Mouse (Mus musculus) CH12.LX (cell line): ENCODE data around the gene Afdn. TPM values are rescaled to one million over a fixed set of nuclear protein-coding genes. Genes with fewer than 3 reads are reported as not detected.

ENCODE experiments used
- DNase-seq: peaks from one replicate; pipeline ENCODE4 v3.0.0-alpha.2; 2013; ENCODE audit errors: extremely low read depth
- H3K27ac ChIP-seq: 2 replicates; pipeline ENCODE4 v1.5.1; 2012; ENCODE audit warnings: low read depth, mild to moderate bottlenecking, control low read depth, moderate library complexity; ENCODE audit not compliant: insufficient read depth
- H3K27me3 ChIP-seq: replicated peaks from 2 replicates; pipeline ENCODE3; 2012; ENCODE audit warnings: inconsistent platforms
- H3K36me3 ChIP-seq, 2 experiments: replicated peaks in 1 of 2; 2 replicates each; pipeline versions ENCODE3 to v1.6.1; 2012; ENCODE audit warnings: inconsistent platforms in 1 of 2, low read length in 1 of 2, mild to moderate bottlenecking in 1 of 2, mixed read lengths in 1 of 2, moderate library complexity in 1 of 2; ENCODE audit not compliant: control insufficient read depth in 1 of 2, insufficient read depth in 1 of 2
- H3K4me1 ChIP-seq, 2 experiments: 2 replicates each; pipeline ENCODE4 v1.6.1; 2012; ENCODE audit warnings: inconsistent platforms in 1 of 2, moderate library complexity in 1 of 2; ENCODE audit not compliant: insufficient read depth in 2 of 2, control insufficient read depth in 1 of 2
- H3K4me2 ChIP-seq: 2 replicates; pipeline ENCODE4 v1.6.1; 2012; ENCODE audit warnings: low read depth, mild to moderate bottlenecking, control low read depth; ENCODE audit not compliant: poor library complexity, insufficient read depth, severe bottlenecking
- H3K4me3 ChIP-seq, 3 experiments: fragments of 150-350 bp in 1 of 3; sonication (generic) in 1 of 3; replicated peaks in 1 of 3; 2 replicates each; pipeline versions ENCODE3 to v1.5.1; 2011 to 2012; ENCODE audit warnings: low read depth in 2 of 3, low read length in 2 of 3, mild to moderate bottlenecking in 2 of 3, moderate library complexity in 2 of 3, control low read depth in 1 of 3, improper control_type of control experiment in 1 of 3, inconsistent platforms in 1 of 3, mixed read lengths in 1 of 3; ENCODE audit not compliant: poor library complexity in 1 of 3
- H3K79me2 ChIP-seq: replicated peaks from 2 replicates; pipeline ENCODE4 v1.6.1; 2012; ENCODE audit warnings: mild to moderate bottlenecking, moderate library complexity; ENCODE audit not compliant: control insufficient read depth, poor library complexity, insufficient read depth, severe bottlenecking; ENCODE audit errors: extremely low read depth
- H3K9ac ChIP-seq: 2 replicates; pipeline ENCODE4 v1.6.1; 2012; ENCODE audit warnings: low read depth, mild to moderate bottlenecking, control low read depth, moderate library complexity; ENCODE audit not compliant: insufficient read depth
- H3K9me3 ChIP-seq: replicated peaks from 2 replicates; pipeline ENCODE3; 2012; ENCODE audit warnings: low read length, inconsistent platforms, mixed read lengths
- BHLHE40 ChIP-seq: IDR thresholded peaks from 2 replicates; pipeline ENCODE4 v1.6.1; 2011; ENCODE audit warnings: mild to moderate bottlenecking, low read depth, low read length, improper control_type of control experiment
- CHD2 ChIP-seq: IDR thresholded peaks from 2 replicates; pipeline ENCODE4 v1.6.1; 2011; ENCODE audit warnings: low read length, improper control_type of control experiment
- CTCF ChIP-seq, 2 experiments: IDR thresholded peaks in 1 of 2; conservative IDR thresholded peaks in 1 of 2; 2 replicates each; pipeline ENCODE4 v1.5.1; 2011 to 2012; ENCODE audit warnings: low read depth in 2 of 2, low read length in 2 of 2, improper control_type of control experiment in 1 of 2, inconsistent platforms in 1 of 2, mild to moderate bottlenecking in 1 of 2, moderate library complexity in 1 of 2
- E2F4 ChIP-seq: IDR thresholded peaks from 2 replicates; pipeline ENCODE4 v1.6.1; 2011; ENCODE audit warnings: low read depth, low read length, improper control_type of control experiment; ENCODE audit not compliant: insufficient replicate concordance
- ELF1 ChIP-seq: IDR thresholded peaks from 2 replicates; pipeline ENCODE4 v1.6.1; 2014; ENCODE audit warnings: low read depth, mild to moderate bottlenecking, inconsistent platforms, low read length, improper control_type of control experiment
- ETS1 ChIP-seq: conservative IDR thresholded peaks from 2 replicates; pipeline ENCODE4 v1.6.1; 2012; ENCODE audit warnings: low read depth, mild to moderate bottlenecking, inconsistent platforms, low read length, improper control_type of control experiment, moderate library complexity
- HCFC1 ChIP-seq: IDR thresholded peaks from 2 replicates; pipeline ENCODE4 v1.6.1; 2012; ENCODE audit warnings: low read depth, mild to moderate bottlenecking, inconsistent platforms, low read length, improper control_type of control experiment
- JUN ChIP-seq: IDR thresholded peaks from 2 replicates; pipeline ENCODE4 v1.6.1; 2011; ENCODE audit warnings: low read depth, mild to moderate bottlenecking, low read length, improper control_type of control experiment, moderate library complexity; ENCODE audit not compliant: insufficient read depth
- KAT2A ChIP-seq: IDR thresholded peaks from 2 replicates; pipeline ENCODE4 v1.6.1; 2012; ENCODE audit warnings: low read length, improper control_type of control experiment, inconsistent platforms; ENCODE audit not compliant: insufficient replicate concordance
- MAZ ChIP-seq: IDR thresholded peaks from 2 replicates; pipeline ENCODE4 v1.6.1; 2012; ENCODE audit warnings: low read depth, mild to moderate bottlenecking, inconsistent platforms, low read length, improper control_type of control experiment, moderate library complexity
- NRF1 ChIP-seq: IDR thresholded peaks from 2 replicates; pipeline ENCODE4 v1.6.1; 2014; ENCODE audit warnings: low read depth, mild to moderate bottlenecking, inconsistent platforms, low read length, improper control_type of control experiment, moderate library complexity
- PAX5 ChIP-seq: IDR thresholded peaks from 2 replicates; pipeline ENCODE4 v1.6.1; 2012; ENCODE audit warnings: low read length, inconsistent platforms, mixed read lengths
- POLR2A ChIP-seq: IDR thresholded peaks from 2 replicates; pipeline ENCODE4 v1.6.1; 2011; ENCODE audit warnings: low read depth, mild to moderate bottlenecking, improper control_type of control experiment, low read length
- POLR2AphosphoS2 ChIP-seq: IDR thresholded peaks from 2 replicates; pipeline ENCODE4 v1.6.1; 2011; ENCODE audit warnings: low read depth, low read length, improper control_type of control experiment
- RAD21 ChIP-seq: IDR thresholded peaks from 2 replicates; pipeline ENCODE4 v1.6.1; 2011; ENCODE audit warnings: low read depth, mild to moderate bottlenecking, low read length, improper control_type of control experiment, moderate library complexity
- SIN3A ChIP-seq: IDR thresholded peaks from 2 replicates; pipeline ENCODE4 v1.6.1; 2012; ENCODE audit warnings: low read length, improper control_type of control experiment, inconsistent platforms
- SMC3 ChIP-seq: IDR thresholded peaks from 2 replicates; pipeline ENCODE4 v1.6.1; 2011; ENCODE audit warnings: low read depth, low read length, improper control_type of control experiment
- TBP ChIP-seq: conservative IDR thresholded peaks from 2 replicates; pipeline ENCODE4 v1.6.1; 2011; ENCODE audit warnings: low read depth, low read length, improper control_type of control experiment
- TCF12 ChIP-seq: IDR thresholded peaks from 2 replicates; pipeline ENCODE4 v1.6.1; 2014; ENCODE audit warnings: low read depth, mild to moderate bottlenecking, inconsistent platforms, low read length, improper control_type of control experiment
- USF1 ChIP-seq: IDR thresholded peaks from 2 replicates; pipeline ENCODE4 v1.6.1; 2014; ENCODE audit warnings: low read depth, mild to moderate bottlenecking, inconsistent platforms, low read length, improper control_type of control experiment
- ZC3H11A ChIP-seq: IDR thresholded peaks from 2 replicates; pipeline ENCODE4 v1.6.1; 2012; ENCODE audit warnings: low read depth, mild to moderate bottlenecking, inconsistent platforms, low read length, improper control_type of control experiment
- ZKSCAN1 ChIP-seq: IDR thresholded peaks from 2 replicates; pipeline ENCODE4 v1.6.1; 2012; ENCODE audit warnings: low read depth, inconsistent platforms, low read length, improper control_type of control experiment, borderline replicate concordance
- ZMIZ1 ChIP-seq: IDR thresholded peaks from 2 replicates; pipeline ENCODE4 v1.6.1; 2012; ENCODE audit warnings: low read depth, mild to moderate bottlenecking, inconsistent platforms, low read length, improper control_type of control experiment
- dilution Hi-C: fragments of 300-500 bp; cut with MboI; formaldehyde crosslinking; loops from 2 replicates; pipeline ENCODE4 v1.14.3; 2020; ENCODE audit warnings: low sequenced_read_pairs; ENCODE audit not compliant: extremely low pct_unique_long_range_greater_than_20kb, extremely low pct_ligation_motif_present
- in situ Hi-C: fragments of 300-500 bp; cut with MboI; formaldehyde crosslinking; loops from 3 replicates; pipeline ENCODE4 v1.14.3; 2019; ENCODE audit warnings: low sequenced_read_pairs, low pct_ligation_motif_present, low pct_unique_long_range_greater_than_20kb, mixed read lengths
- polyA plus RNA-seq: library from polyadenylated mRNA; unstranded; fragments of >175 nt; gene quantifications from 2 replicates; pipeline ENCODE4 v1.2.1, GENCODE M21; 2012; ENCODE audit warnings: low read depth; ENCODE audit not compliant: insufficient read length
- total RNA-seq, 2 experiments: library from RNA; depleted of rRNA; stranded (reverse); fragments of 300-350 nt in 1 of 2; fragments of >200 nt in 1 of 2; gene quantifications; 2 replicates each; pipeline ENCODE4 v1.2.3; 2012 to 2014

Gene Afdn
- total and polyA plus RNA-seq, 3 experiments = 11.5 to 18.3 (median 18.0) TPM

DNA sequence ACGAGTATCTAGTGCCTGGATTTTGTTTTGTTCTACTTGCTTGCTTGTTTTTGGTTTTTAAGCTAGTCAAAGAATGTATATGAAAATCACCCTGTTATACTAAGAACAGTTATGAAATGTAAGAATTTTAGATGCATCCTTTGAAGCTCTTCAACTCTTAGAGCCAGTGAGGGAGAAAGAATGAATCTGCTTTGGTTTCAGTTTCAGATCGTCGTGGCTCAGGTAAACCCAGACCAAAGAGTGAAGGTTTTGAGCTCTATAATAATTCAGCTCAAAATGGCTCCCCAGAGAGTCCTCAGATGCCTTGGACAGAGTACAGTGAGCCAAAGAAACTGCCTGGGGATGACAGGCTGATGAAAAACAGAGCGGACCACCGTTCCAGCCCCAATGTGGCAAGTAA, 123.2 kb downstream of the Afdn start:
- no peaks in the 10 kb centered on the region for H3K27me3 ChIP-seq
- H3K4me1 ChIP-seq = peaks cover 2 to 17% of the 10 kb centered on the region in 2 experiments
- DNase-seq = peak; percentile 29
- dilution Hi-C loops = no loop called here
- no peak overlapping the region for H3K27ac ChIP-seq
- in situ Hi-C loops = no loop called here
- TF ChIP-seq ZMIZ1 (no peak), BHLHE40 (no peak), E2F4 (no peak), TBP (no peak), PAX5 (no peak), SMC3 (no peak)
- H3K9me3 ChIP-seq = no peaks in the 10 kb centered on the region
- no peak overlapping the region for H3K4me3 ChIP-seq
- H3K4me2 ChIP-seq = peak overlapping the region; percentile 65
- H3K9ac ChIP-seq = peak overlapping the region; percentile 20
- no peaks in the 10 kb centered on the region for H3K79me2 ChIP-seq
- H3K36me3 ChIP-seq = peaks cover 4 to 20% of the 10 kb centered on the region in 2 experiments

DNA sequence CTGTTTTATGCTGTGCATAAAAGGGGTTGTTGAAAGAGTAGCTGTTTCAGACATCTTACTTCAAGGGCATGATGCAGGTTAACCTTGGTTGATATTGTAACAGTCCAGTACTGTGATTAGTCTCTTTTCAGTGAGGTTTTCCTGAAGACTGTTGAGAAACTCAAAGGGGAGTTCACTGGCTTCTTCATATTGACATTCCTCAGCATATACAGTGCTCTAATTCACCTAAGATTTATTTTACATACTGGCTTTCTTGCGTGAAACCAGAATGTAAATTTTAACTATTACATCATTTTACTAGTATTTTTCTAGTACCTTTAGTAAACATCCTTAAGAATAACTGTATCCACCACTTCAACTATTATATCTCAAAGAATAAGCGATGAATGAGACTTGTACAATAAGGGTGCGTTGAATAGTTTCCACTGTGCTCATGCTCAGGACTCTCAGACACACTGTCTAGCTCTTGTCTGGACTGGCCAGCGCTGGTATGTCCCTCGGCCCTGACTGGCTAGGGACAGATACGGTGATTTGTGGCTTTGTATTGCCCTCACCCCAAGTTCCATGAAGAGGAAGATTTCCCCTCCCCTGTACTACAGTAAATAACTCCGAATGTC, 129.6 kb downstream of the Afdn start:
- H3K9ac ChIP-seq = no peak overlapping the region
- in situ Hi-C loops = no loop called here

DNA sequence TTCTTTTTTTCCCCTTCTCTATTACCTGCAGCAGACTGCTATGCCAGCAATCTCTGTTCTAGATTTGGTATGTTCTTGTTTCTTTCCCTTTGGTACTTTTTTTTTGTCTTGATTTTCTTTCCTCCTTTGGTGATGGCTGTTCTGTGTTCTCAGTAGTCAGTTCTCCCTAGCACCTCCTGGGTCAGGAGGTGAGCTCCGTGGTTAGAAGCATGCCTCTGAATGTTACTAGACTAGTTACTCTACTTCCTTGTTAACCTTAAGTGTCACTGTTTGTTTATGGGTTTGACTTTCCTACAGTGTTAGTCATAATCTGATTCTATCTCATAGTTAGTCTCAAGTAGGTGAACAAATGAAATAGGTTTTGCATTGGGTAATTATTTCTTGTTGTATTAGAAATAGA, 130.6 kb downstream of the Afdn start:
- Histone ChIP-seq H3K9ac (no peak overlapping the region), H3K27me3 (no peaks in the 10 kb centered on the region), H3K4me3 (no peak overlapping the region), H3K79me2 (no peaks in the 10 kb centered on the region), H3K4me1 (no peaks in the 10 kb centered on the region), H3K4me2 (no peak overlapping the region), H3K36me3 (peaks cover 5 to 13% of the 10 kb centered on the region in 2 experiments), H3K9me3 (no peaks in the 10 kb centered on the region), H3K27ac (no peak overlapping the region)
- peak; percentile 1 for DNase-seq
- in situ Hi-C loops = no loop called here
- TF ChIP-seq SIN3A (no peak), NRF1 (no peak), HCFC1 (no peak), MAZ (no peak), TBP (no peak), SMC3 (no peak), JUN (no peak), ELF1 (no peak), ETS1 (no peak)
- dilution Hi-C loops = no loop called here

More for the DNA sequence above, 129.6 kb downstream of the Afdn start:
- no peak for DNase-seq
- H3K27me3 ChIP-seq = no peaks in the 10 kb centered on the region
- H3K36me3 ChIP-seq = peaks cover 4 to 14% of the 10 kb centered on the region in 2 experiments
- no peak overlapping the region for H3K4me2 ChIP-seq
- H3K9me3 ChIP-seq = no peaks in the 10 kb centered on the region
- dilution Hi-C loops = no loop called here
- H3K27ac ChIP-seq = no peak overlapping the region
- H3K4me3 ChIP-seq = no peak overlapping the region
- H3K79me2 ChIP-seq = no peaks in the 10 kb centered on the region
- H3K4me1 ChIP-seq = no peaks in the 10 kb centered on the region
- TF ChIP-seq RAD21 (no peak), CHD2 (no peak), KAT2A (no peak), ZKSCAN1 (no peak), HCFC1 (no peak), POLR2AphosphoS2 (no peak), E2F4 (no peak), CTCF (conservative IDR thresholded peaks at IDR 0.05 in 1 of 2, IDR thresholded peaks at IDR 0.05 in 1 of 2; ENCODE audit: low read depth in 2 of 2, low read length in 2 of 2) (no peak), PAX5 (no peak), USF1 (no peak), TCF12 (no peak), POLR2A (no peak), ZC3H11A (no peak)
